Mouse (Mus musculus) liver, embryonic 16.5 days (tissue): ENCODE results near the gene Rtn4rl2. TPM values are rescaled to one million over a fixed set of nuclear protein-coding genes. Genes with fewer than 3 reads are reported as not detected.

ENCODE experiments used
- ATAC-seq: fragments of 200-750 bp; cut with Nextera tagmentation; 2 replicates; pipeline ENCODE4 v1.8.0; 2017; ENCODE audit warnings: low read depth, mild to moderate bottlenecking, moderate number of reproducible peaks, moderate library complexity
- H3K27ac ChIP-seq: fragments of 300-500 bp; sonication (generic); 2 replicates; pipeline ENCODE4 v1.5.1; 2014; ENCODE audit warnings: mild to moderate bottlenecking, low read length
- H3K27me3 ChIP-seq: fragments of 300-500 bp; sonication (generic); 2 replicates; pipeline ENCODE4 v1.6.1; 2014; ENCODE audit warnings: low read depth, low read length, mixed read lengths; ENCODE audit not compliant: control insufficient read depth, insufficient read depth
- H3K36me3 ChIP-seq: fragments of 300-500 bp; sonication (generic); 2 replicates; pipeline ENCODE4 v1.6.1; 2014; ENCODE audit warnings: mild to moderate bottlenecking; ENCODE audit not compliant: control insufficient read depth, insufficient read depth
- H3K4me1 ChIP-seq: fragments of 300-500 bp; sonication (generic); 2 replicates; pipeline ENCODE4 v1.6.1; 2014; ENCODE audit warnings: low read depth, low read length, mixed read lengths; ENCODE audit not compliant: control insufficient read depth
- H3K4me2 ChIP-seq: fragments of 300-500 bp; sonication (generic); 2 replicates; pipeline ENCODE4 v1.6.1; 2014; ENCODE audit warnings: low read depth, low read length, mixed read lengths
- H3K4me3 ChIP-seq: fragments of 300-500 bp; sonication (generic); 2 replicates; pipeline ENCODE4 v1.5.1; 2014; ENCODE audit warnings: low read depth, mild to moderate bottlenecking, low read length
- H3K9ac ChIP-seq: fragments of 300-500 bp; sonication (generic); 2 replicates; pipeline ENCODE4 v1.6.1; 2014; ENCODE audit warnings: low read depth, low read length
- H3K9me3 ChIP-seq: fragments of 300-500 bp; sonication (generic); replicated peaks from 2 replicates; pipeline ENCODE4 v1.6.1; 2016; ENCODE audit warnings: low read length; ENCODE audit not compliant: control insufficient read depth
- WGBS: fragments of 180-500 bp; shearing (Covaris S2); extraction: QIAGEN DNeasy Blood & Tissue Kit; methylation state at CpG from one replicate; pipeline ENCODE4 v1.1.7; 2014; ENCODE audit not compliant: insufficient replicate concordance; 5-methylcytosine and 5-hydroxymethylcytosine counted together
- microRNA-seq: library from miRNA; unstranded; fragments of <30 nt; microRNA quantifications from one replicate; pipeline ENCODE4, GENCODE M21; 2016
- polyA plus RNA-seq: library from polyadenylated mRNA; unstranded; fragments of >200 nt; fragmentation: Nextera tagmentation; extraction: Ambion mirVana; gene quantifications from 2 replicates; pipeline ENCODE4 v1.2.1, GENCODE M21; 2015

Gene Rtn4rl2
- polyA plus RNA-seq, 1 experiment from 2014 or later: not detected

DNA sequence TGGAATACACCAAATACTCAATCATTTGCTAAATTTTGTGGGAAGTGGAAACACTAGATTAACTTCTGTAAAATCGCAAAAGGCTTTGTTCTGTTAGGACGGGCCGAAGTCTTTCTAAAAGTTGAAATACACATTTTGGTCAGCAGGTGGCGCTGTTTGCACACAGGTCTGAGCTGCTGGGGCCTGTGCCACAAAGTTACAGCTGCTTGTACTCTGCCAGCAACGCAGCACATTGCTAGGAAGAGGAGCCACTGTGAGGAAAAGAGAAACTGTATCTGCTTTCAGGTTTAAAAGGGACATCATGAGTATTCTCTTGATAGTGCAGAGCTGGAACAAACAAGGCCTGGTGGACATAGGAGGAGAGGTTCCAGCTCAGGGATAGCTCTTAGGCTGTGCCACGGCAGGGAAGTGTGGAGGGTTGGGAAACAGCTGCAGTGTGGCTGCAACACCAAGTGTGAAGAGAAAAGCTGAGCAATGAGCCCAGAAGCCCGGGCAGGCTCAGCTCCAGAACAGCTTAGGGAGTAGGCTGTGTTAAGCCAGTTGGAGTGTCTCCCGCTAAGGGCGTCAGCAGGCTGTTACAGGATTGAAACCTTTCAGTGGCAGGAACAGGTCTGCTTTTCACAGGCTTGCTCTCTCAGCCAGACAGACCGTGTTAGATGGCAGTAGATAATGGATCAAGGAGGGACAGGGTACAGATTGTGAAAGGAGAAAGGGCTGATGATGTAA lies 54.7 kb downstream of the Rtn4rl2 start:
- Histone ChIP-seq H3K9me3 (no peaks in the 10 kb centered on the region), H3K4me1 (peaks cover 21% of the 10 kb centered on the region), H3K4me3 (no peak overlapping the region), H3K4me2 (no peak overlapping the region), H3K9ac (peak overlapping the region; percentile 15; the same call in 1 of the 2 replicates), H3K27me3 (no peaks in the 10 kb centered on the region), H3K36me3 (peaks cover 10% of the 10 kb centered on the region), H3K27ac (peak overlapping the region; percentile 43)
- 29% methylated on average over 10 of the region's 10 CpGs for WGBS
- peak; percentile 51 for ATAC-seq

DNA sequence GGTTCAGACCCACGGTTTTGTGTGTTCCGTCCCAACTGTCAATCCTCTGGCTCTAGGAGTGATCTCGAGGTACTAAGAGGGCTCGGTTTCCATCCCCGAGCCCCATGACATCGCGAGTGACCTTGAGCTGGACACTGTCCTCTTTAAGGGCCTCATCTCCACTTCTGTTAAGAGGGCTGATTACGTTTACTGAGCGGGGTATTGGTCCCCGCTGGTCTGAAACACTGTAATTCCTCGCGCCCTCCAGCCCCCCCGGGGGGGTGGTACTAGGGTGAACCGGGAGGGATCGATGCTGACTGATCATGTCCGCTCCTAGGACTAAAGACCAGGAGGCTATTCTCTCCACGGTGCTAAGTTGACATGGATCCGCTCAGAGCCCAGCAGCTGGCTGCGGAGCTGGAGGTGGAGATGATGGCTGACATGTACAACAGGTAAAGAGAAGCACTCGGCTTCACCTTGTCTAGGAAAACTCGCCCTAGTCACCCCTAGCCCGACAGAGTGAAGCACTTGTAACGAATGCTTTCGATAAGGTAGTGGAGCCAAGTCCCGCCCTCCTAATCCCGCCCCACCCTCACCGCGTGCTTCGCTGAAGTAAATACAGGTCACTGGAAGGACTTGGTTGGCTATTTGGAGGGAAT lies 59.1 kb downstream of the Rtn4rl2 start:
- H3K4me1 ChIP-seq: peaks cover 25% of the 10 kb centered on the region
- under 1% methylated on average over 29 of the region's 29 CpGs for WGBS

DNA sequence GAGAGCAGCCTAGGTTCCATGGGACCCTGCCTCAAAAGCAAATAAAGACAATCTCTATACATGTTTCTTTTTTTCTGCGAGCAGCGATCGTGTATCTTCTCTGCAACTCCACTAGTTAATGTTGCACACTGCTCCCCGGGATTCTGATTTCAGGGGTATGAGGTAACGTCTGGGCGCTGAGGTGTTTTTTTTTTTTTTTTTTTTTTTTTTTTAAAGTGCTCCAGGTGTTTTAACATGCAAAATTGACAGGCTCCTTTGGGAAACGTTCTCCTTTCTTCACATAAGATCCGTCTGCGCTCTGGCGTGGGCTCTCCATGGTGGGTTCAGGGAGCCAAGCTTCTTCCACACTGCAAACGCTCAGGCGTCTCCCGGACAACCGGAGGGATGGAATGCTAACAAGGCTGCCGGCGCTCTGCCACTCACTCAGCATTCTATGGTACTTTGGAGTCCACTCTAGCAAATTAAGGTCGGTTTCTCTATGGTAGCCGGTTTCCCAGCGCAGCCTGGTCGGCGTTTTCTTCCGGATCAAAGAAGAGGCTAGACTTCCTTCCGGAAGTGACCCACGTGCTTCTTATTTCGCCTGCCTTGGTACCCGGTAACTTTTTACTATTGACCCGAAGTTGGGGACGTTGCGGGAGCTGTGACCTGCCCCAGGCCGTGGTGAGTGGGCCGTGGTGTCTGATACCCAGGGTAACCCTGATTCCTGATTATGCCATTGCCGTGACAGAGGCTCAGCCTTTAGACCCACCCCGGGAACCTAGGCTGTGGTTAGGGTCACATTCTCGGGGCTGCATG lies 59.8 kb downstream of the Rtn4rl2 start, which contains the start of gene Timm10:
Timm10 (plus strand) TSS at position 510 of the 795 bp plus-strand sequence.
- H3K4me2 ChIP-seq: peak within 1 kb of the TSS; percentile 99
- WGBS: under 1% methylated on average over 34 of the region's 34 CpGs
- ATAC-seq: peak; percentile 79

More for the DNA sequence above, 59.1 kb downstream of the Rtn4rl2 start:
- Histone ChIP-seq H3K27me3 (peaks cover 14% of the 10 kb centered on the region), H3K4me3 (peak overlapping the region; percentile 74), H3K27ac (peak overlapping the region; percentile 95), H3K9me3 (no peaks in the 10 kb centered on the region), H3K9ac (peak overlapping the region; percentile 79), H3K4me2 (peak overlapping the region; percentile 99), H3K36me3 (peaks cover 10% of the 10 kb centered on the region)
- peak; percentile 82 for ATAC-seq

DNA sequence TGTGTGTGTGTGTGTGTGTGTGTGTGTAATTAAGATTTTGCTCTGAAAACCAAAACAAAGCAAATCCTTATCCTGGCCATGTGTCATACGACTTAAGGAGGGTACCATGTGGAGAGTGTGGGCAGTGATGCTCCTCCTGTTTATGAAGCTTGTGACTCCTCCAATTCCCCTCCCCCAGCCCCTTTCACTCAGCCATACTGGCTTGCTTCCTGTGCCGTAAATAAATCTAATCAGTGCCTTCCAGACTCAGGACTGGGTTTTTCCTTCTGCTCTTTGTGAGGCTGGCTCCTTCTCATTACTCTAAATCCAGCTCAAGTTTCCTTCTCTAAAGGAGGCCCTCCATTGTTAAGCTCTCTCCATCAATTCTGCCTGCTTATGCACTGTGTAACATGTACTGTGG lies 63.3 kb downstream of the Rtn4rl2 start:
- Histone ChIP-seq H3K9ac (no peak overlapping the region), H3K4me2 (no peak overlapping the region), H3K9me3 (no peaks in the 10 kb centered on the region), H3K27ac (no peak overlapping the region), H3K4me3 (no peak overlapping the region), H3K4me1 (peaks cover 12% of the 10 kb centered on the region), H3K27me3 (peaks cover 43% of the 10 kb centered on the region), H3K36me3 (no peaks in the 10 kb centered on the region; the same call in 1 of the 2 replicates)
- no peak for ATAC-seq
- WGBS: 11% methylated on average over 2 of the region's 2 CpGs

More for the DNA sequence above, 59.8 kb downstream of the Rtn4rl2 start, which contains the start of gene Timm10:
- peaks cover 18% of the 10 kb centered on the region for H3K4me1 ChIP-seq
- H3K27ac ChIP-seq: peak within 1 kb of the TSS; percentile 95
- H3K4me3 ChIP-seq: peak within 1 kb of the TSS; percentile 74
- peaks cover 21% of the 10 kb centered on the region for H3K27me3 ChIP-seq
- peak within 1 kb of the TSS; percentile 79 for H3K9ac ChIP-seq
- H3K9me3 ChIP-seq: no peaks in the 10 kb centered on the region
- H3K36me3 ChIP-seq: peaks cover 10% of the 10 kb centered on the region

DNA sequence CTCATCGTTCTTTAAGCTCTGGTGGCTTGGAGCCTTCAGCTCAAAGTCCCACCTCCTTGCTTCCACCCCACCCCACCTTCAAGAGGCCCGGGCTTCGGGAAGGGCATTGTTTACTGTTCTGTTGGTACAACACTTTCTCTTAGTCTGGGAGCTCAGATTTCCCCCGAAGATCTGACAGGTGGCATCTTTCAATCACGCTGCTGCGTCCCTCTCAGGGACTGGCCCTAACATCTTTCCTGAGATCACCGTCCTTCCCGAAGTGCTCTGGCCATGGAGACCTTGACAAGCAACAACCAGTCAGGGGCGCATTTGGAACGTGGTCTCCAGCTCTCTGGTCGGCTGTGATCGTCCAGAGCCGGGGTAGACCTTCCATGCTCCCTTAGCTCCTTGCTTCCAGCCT lies 64.0 kb downstream of the Rtn4rl2 start, which contains the start of gene Smtnl1:
Smtnl1 (minus strand) TSS at position 101 of the 400 bp plus-strand sequence.
- H3K4me1 ChIP-seq: peaks cover 6% of the 10 kb centered on the region
- H3K9ac ChIP-seq: no peak within 1 kb of the TSS
- H3K9me3 ChIP-seq: no peaks in the 10 kb centered on the region
- H3K27ac ChIP-seq: no peak within 1 kb of the TSS
- no peak within 1 kb of the TSS for H3K4me3 ChIP-seq
- H3K27me3 ChIP-seq: peaks cover 43% of the 10 kb centered on the region
- no peaks in the 10 kb centered on the region for H3K36me3 ChIP-seq
- no peak within 1 kb of the TSS for H3K4me2 ChIP-seq
- no peak for ATAC-seq
- WGBS: 36% methylated on average over 13 of the region's 13 CpGs

Small RNA genes lying within 50 kb of the gene (microRNA-seq; reads per million reads assigned to microRNA genes)
- gene Gm24332: not detected

Other genes starting within 250 kb of the Rtn4rl2 start
- gene Ctnnd1, start 235.9 kb downstream of the Rtn4rl2 start, polyA plus RNA-seq: 14.9 and 16.0 TPM in 2 replicates
- 0.04 TPM in 2 replicates for gene Btbd18, start 227.6 kb downstream of the Rtn4rl2 start, polyA plus RNA-seq
- gene Selenoh, start 215.9 kb downstream of the Rtn4rl2 start, polyA plus RNA-seq: 66.4 and 73.3 TPM in 2 replicates
- gene Gm28635, start 208.7 kb downstream of the Rtn4rl2 start, polyA plus RNA-seq: not detected in 2 replicates
- 17.1 TPM in 2 replicates for gene Med19, start 208.3 kb downstream of the Rtn4rl2 start, polyA plus RNA-seq
- gene Tmx2, start 207.6 kb downstream of the Rtn4rl2 start, polyA plus RNA-seq: 69.7 and 76.5 TPM in 2 replicates
- 17.7 and 18.9 TPM in 2 replicates for gene Zdhhc5, start 171.5 kb downstream of the Rtn4rl2 start, polyA plus RNA-seq
- 49.7 and 56.2 TPM in 2 replicates for gene Clp1, start 159.4 kb downstream of the Rtn4rl2 start, polyA plus RNA-seq
- 69.6 and 79.1 TPM in 2 replicates for gene Ypel4, start 152.7 kb downstream of the Rtn4rl2 start, polyA plus RNA-seq
- gene Gm19426, start 143.1 kb downstream of the Rtn4rl2 start, polyA plus RNA-seq: 0.89 and 0.95 TPM in 2 replicates
- 119 and 133 TPM in 2 replicates for gene Serping1, start 111.3 kb downstream of the Rtn4rl2 start, polyA plus RNA-seq
- 486 and 542 TPM in 2 replicates for gene Ube2l6, start 87.9 kb downstream of the Rtn4rl2 start, polyA plus RNA-seq
- gene Smtnl1, start 64.1 kb downstream of the Rtn4rl2 start, polyA plus RNA-seq: 0.47 and 0.50 TPM in 2 replicates
- gene Timm10, start 59.7 kb downstream of the Rtn4rl2 start, polyA plus RNA-seq: 27.3 and 29.8 TPM in 2 replicates
- gene Slc43a1, start 47.9 kb downstream of the Rtn4rl2 start, polyA plus RNA-seq: 185 and 205 TPM in 2 replicates
- gene Slc43a3, start 49.9 kb upstream of the Rtn4rl2 start, polyA plus RNA-seq: 100 and 103 TPM in 2 replicates
- 71.0 and 84.0 TPM in 2 replicates for gene Prg2, start 93.8 kb upstream of the Rtn4rl2 start, polyA plus RNA-seq
- 5.0 and 5.6 TPM in 2 replicates for gene Prg3, start 101.5 kb upstream of the Rtn4rl2 start, polyA plus RNA-seq
- gene Ssrp1, start 150.5 kb upstream of the Rtn4rl2 start, polyA plus RNA-seq: 127 and 134 TPM in 2 replicates
- 0.46 and 0.55 TPM in 2 replicates for gene P2rx3, start 150.8 kb upstream of the Rtn4rl2 start, polyA plus RNA-seq
- gene Tnks1bp1, start 161.3 kb upstream of the Rtn4rl2 start, polyA plus RNA-seq: 5.4 and 6.4 TPM in 2 replicates
- gene Aplnr, start 249.5 kb upstream of the Rtn4rl2 start, polyA plus RNA-seq: 1.7 and 2.7 TPM in 2 replicates